Mouse (Mus musculus) intestine, embryonic 14.5 days (tissue): ENCODE data around the gene Slc2a8. TPM values are rescaled to one million over a fixed set of nuclear protein-coding genes. Genes with fewer than 3 reads are reported as not detected.
A peak's percentile ranks its signal among the peaks of the same experiment; 100 is the strongest.

Experiments used
- ATAC-seq: fragments of 200-750 bp; cut with Nextera tagmentation; replicated peaks from 2 replicates; pipeline ENCODE4 v1.8.0; 2017; ENCODE audit warnings: low read depth, moderate number of reproducible peaks, moderate TSS enrichment, moderate library complexity; ENCODE audit not compliant: low FRiP score, low TSS enrichment
- DNase-seq: peaks from one replicate; pipeline ENCODE4 v3.0.0-alpha.2; 2018; ENCODE audit warnings: low spot score
- H3K27ac ChIP-seq: fragments of 300-500 bp; sonication (generic); 2 replicates; pipeline ENCODE4 v1.5.1; 2014; ENCODE audit warnings: low read depth, mild to moderate bottlenecking, control low read depth
- H3K27me3 ChIP-seq: fragments of 300-500 bp; sonication (generic); replicated peaks from 2 replicates; pipeline ENCODE4 v1.6.1; 2014; ENCODE audit warnings: low read length, control low read depth; ENCODE audit not compliant: control insufficient read depth, insufficient read depth
- H3K36me3 ChIP-seq: fragments of 300-500 bp; sonication (generic); 2 replicates; pipeline ENCODE4 v1.6.1; 2014; ENCODE audit warnings: low read length, control low read depth; ENCODE audit not compliant: control insufficient read depth, insufficient read depth
- H3K4me1 ChIP-seq: fragments of 300-500 bp; sonication (generic); replicated peaks from 2 replicates; pipeline ENCODE4 v1.6.1; 2014; ENCODE audit warnings: low read length, control low read depth, mixed read lengths; ENCODE audit not compliant: control insufficient read depth, insufficient read depth
- H3K4me2 ChIP-seq: fragments of 300-500 bp; sonication (generic); 2 replicates; pipeline ENCODE4 v1.6.1; 2014; ENCODE audit warnings: low read length
- H3K4me3 ChIP-seq: fragments of 300-500 bp; sonication (generic); 2 replicates; pipeline ENCODE4 v1.5.1; 2014; ENCODE audit warnings: low read depth, low read length, control low read depth, mixed read lengths
- H3K9ac ChIP-seq: fragments of 300-500 bp; sonication (generic); 2 replicates; pipeline ENCODE4 v1.6.1; 2014; ENCODE audit warnings: mild to moderate bottlenecking, low read length
- H3K9me3 ChIP-seq: fragments of 300-500 bp; sonication (generic); 2 replicates; pipeline ENCODE4 v1.6.1; 2016; ENCODE audit warnings: low read length, control low read depth; ENCODE audit not compliant: control insufficient read depth
- WGBS: fragments of 180-500 bp; shearing (Covaris S2); extraction: QIAGEN DNeasy Blood & Tissue Kit; methylation state at CpG from one replicate; pipeline ENCODE4 v1.1.7; 2014; 5-methylcytosine and 5-hydroxymethylcytosine counted together
- polyA plus RNA-seq: library from polyadenylated mRNA; unstranded; fragments of >200 nt; fragmentation: Nextera tagmentation; extraction: Ambion mirVana; gene quantifications from 2 replicates; pipeline ENCODE4 v1.2.1, GENCODE M21; 2014

Gene Slc2a8
- polyA plus RNA-seq, 1 experiment from 2014 or later: 10.3 TPM

- no peak overlapping the region for H3K9ac ChIP-seq
- no peaks in the 10 kb centered on the region for H3K9me3 ChIP-seq
- DNase-seq (no peak), ATAC-seq (no peak)
- no peak overlapping the region for H3K27ac ChIP-seq
- WGBS: 86% methylated on average over 5 of the region's 5 CpGs
- no peaks in the 10 kb centered on the region for H3K27me3 ChIP-seq
- no peak overlapping the region for H3K4me3 ChIP-seq
- H3K4me1 ChIP-seq: 0 out of 2 replicates have a peak, but pooled peaks cover 2% of the 10 kb centered on the region
- H3K36me3 ChIP-seq: peaks cover 38% of the 10 kb centered on the region
- no peak overlapping the region for H3K4me2 ChIP-seq
These were observed 43.1 kb downstream of the Slc2a8 start for GRCm38 (mm10) chr2:32938741-32939140.

- Histone ChIP-seq H3K36me3 (peaks cover 27% of the 10 kb centered on the region; the same call in 1 of the 2 replicates), H3K4me1 (0 out of 2 replicates have a peak, but pooled peaks cover 2% of the 10 kb centered on the region), H3K4me2 (no peak overlapping the region), H3K4me3 (no peak overlapping the region), H3K9ac (no peak overlapping the region), H3K9me3 (no peaks in the 10 kb centered on the region), H3K27ac (no peak overlapping the region), H3K27me3 (no peaks in the 10 kb centered on the region)
- DNase-seq (no peak), ATAC-seq (no peak)
- WGBS: 77% methylated on average over 7 of the region's 7 CpGs
These were observed 50.2 kb downstream of the Slc2a8 start for GRCm38 (mm10) chr2:32931730-32932129.

GRCm38 (mm10) chr2:32928947-32929829 is 52.7 kb downstream of the Slc2a8 start:
- Histone ChIP-seq H3K9me3 (no peaks in the 10 kb centered on the region), H3K9ac (no peak overlapping the region), H3K36me3 (peaks cover 28% of the 10 kb centered on the region), H3K27ac (no peak overlapping the region), H3K4me3 (no peak overlapping the region), H3K4me1 (no peaks in the 10 kb centered on the region), H3K4me2 (no peak overlapping the region), H3K27me3 (no peaks in the 10 kb centered on the region)
- ATAC-seq (no peak), DNase-seq (no peak)
- WGBS: 86% methylated on average over 19 of the region's 19 CpGs

- peak; percentile 82 for DNase-seq
- peak; percentile 70 for ATAC-seq
- Histone ChIP-seq H3K9ac (no peak overlapping the region), H3K4me1 (no peaks in the 10 kb centered on the region), H3K9me3 (no peaks in the 10 kb centered on the region), H3K4me2 (no peak overlapping the region), H3K27ac (no peak overlapping the region), H3K27me3 (no peaks in the 10 kb centered on the region), H3K4me3 (no peak overlapping the region), H3K36me3 (peaks cover 29% of the 10 kb centered on the region)
- WGBS: 28% methylated on average over 10 of the region's 10 CpGs
These were observed 53.5 kb downstream of the Slc2a8 start for GRCm38 (mm10) chr2:32928235-32928946.

- Histone ChIP-seq H3K36me3 (peaks cover 34% of the 10 kb centered on the region), H3K4me2 (no peak overlapping the region), H3K4me3 (no peak overlapping the region), H3K9ac (no peak overlapping the region), H3K27me3 (no peaks in the 10 kb centered on the region), H3K27ac (no peak overlapping the region), H3K4me1 (no peaks in the 10 kb centered on the region), H3K9me3 (no peaks in the 10 kb centered on the region)
- WGBS: 68% methylated on average over 15 of the region's 15 CpGs
- peak; percentile 4; the same call in 1 of the 2 replicates for ATAC-seq
- DNase-seq: no peak
These were observed 54.2 kb downstream of the Slc2a8 start for GRCm38 (mm10) chr2:32927624-32928234.

- no peak for ATAC-seq
- Histone ChIP-seq H3K4me3 (no peak overlapping the region), H3K36me3 (peaks cover 46% of the 10 kb centered on the region), H3K4me1 (no peaks in the 10 kb centered on the region), H3K27ac (no peak overlapping the region), H3K4me2 (no peak overlapping the region), H3K9me3 (no peaks in the 10 kb centered on the region), H3K27me3 (no peaks in the 10 kb centered on the region), H3K9ac (no peak overlapping the region)
- WGBS: 88% methylated on average over 12 of the region's 12 CpGs
- no peak for DNase-seq
These were observed 55.4 kb downstream of the Slc2a8 start for GRCm38 (mm10) chr2:32926330-32927075.

- Histone ChIP-seq H3K4me2 (no peak overlapping the region), H3K9ac (no peak overlapping the region), H3K4me1 (no peaks in the 10 kb centered on the region), H3K36me3 (peaks cover 67% of the 10 kb centered on the region), H3K9me3 (no peaks in the 10 kb centered on the region), H3K27ac (no peak overlapping the region), H3K27me3 (no peaks in the 10 kb centered on the region), H3K4me3 (no peak overlapping the region)
- WGBS: 79% methylated on average over 10 of the region's 10 CpGs
- no peak for ATAC-seq
- no peak for DNase-seq
These were observed 57.5 kb downstream of the Slc2a8 start for GRCm38 (mm10) chr2:32924306-32924844.
